Mouse (Mus musculus) hindbrain, postnatal 0 days (tissue): Measurements from ENCODE around the gene Ak9. TPM values are rescaled to one million over a fixed set of nuclear protein-coding genes. Genes with fewer than 3 reads are reported as not detected.

Experiments used
- ATAC-seq: fragments of 200-750 bp; cut with Nextera tagmentation; 2 replicates; pipeline ENCODE4 v1.8.0; 2017; ENCODE audit warnings: mild to moderate bottlenecking, moderate TSS enrichment, moderate library complexity
- DNase-seq: peaks from one replicate; pipeline ENCODE4 v3.0.0-alpha.2; 2015; ENCODE audit warnings: low spot score
- H3K27ac ChIP-seq: fragments of 300-500 bp; sonication (generic); 2 replicates; pipeline ENCODE4 v1.5.1; 2014; ENCODE audit warnings: mild to moderate bottlenecking
- H3K27me3 ChIP-seq: fragments of 300-500 bp; sonication (generic); 2 replicates; pipeline ENCODE4 v1.6.1; 2014; ENCODE audit warnings: low read length, mixed read lengths; ENCODE audit not compliant: insufficient read depth
- H3K36me3 ChIP-seq: fragments of 300-500 bp; sonication (generic); 2 replicates; pipeline ENCODE4 v1.6.1; 2014; ENCODE audit warnings: low read length, mixed read lengths; ENCODE audit not compliant: insufficient read depth
- H3K4me1 ChIP-seq: fragments of 300-500 bp; sonication (generic); 2 replicates; pipeline ENCODE4 v1.6.1; 2014; ENCODE audit warnings: antibody characterized with exemption, low read length, mixed read lengths; ENCODE audit not compliant: insufficient read depth
- H3K4me2 ChIP-seq: fragments of 300-500 bp; sonication (generic); 2 replicates; pipeline ENCODE4 v1.6.1; 2014; ENCODE audit warnings: low read depth, mild to moderate bottlenecking, low read length, moderate library complexity, mixed read lengths
- H3K4me3 ChIP-seq: fragments of 300-500 bp; sonication (generic); 2 replicates; pipeline ENCODE4 v1.5.1; 2014; ENCODE audit warnings: low read length
- H3K9ac ChIP-seq: fragments of 300-500 bp; sonication (generic); replicated peaks from 2 replicates; pipeline ENCODE4 v1.6.1; 2014; ENCODE audit warnings: mild to moderate bottlenecking, low read length, moderate library complexity, mixed read lengths
- H3K9me3 ChIP-seq: fragments of 300-500 bp; sonication (generic); 2 replicates; pipeline ENCODE4 v1.6.1; 2016; ENCODE audit warnings: low read length, mixed read lengths
- CTCF ChIP-seq: IDR thresholded peaks from 2 replicates; pipeline ENCODE4 v1.5.1; 2016; ENCODE audit warnings: antibody characterized with exemption, control low read depth, low read depth
- WGBS: fragments of 180-500 bp; shearing (Covaris S2); extraction: QIAGEN DNeasy Blood & Tissue Kit; methylation state at CpG from one replicate; pipeline ENCODE4 v1.1.7; 2014; 5-methylcytosine and 5-hydroxymethylcytosine counted together
- polyA plus RNA-seq: library from polyadenylated mRNA; unstranded; fragments of >200 nt; fragmentation: Nextera tagmentation; extraction: Ambion mirVana; gene quantifications from 2 replicates; pipeline ENCODE4 v1.2.1, GENCODE M21; 2015
- total RNA-seq: library from RNA; depleted of rRNA; stranded (reverse); fragments of >200 nt; gene quantifications from 2 replicates; pipeline ENCODE4 v1.2.3, GENCODE M21; 2014

Gene Ak9
- total and polyA plus RNA-seq, 2 experiments from 2014 or later, result 0.21 to 0.25 TPM

- H3K4me2 ChIP-seq, result peak within 1 kb of the TSS; percentile 76
- H3K27ac ChIP-seq, result peak within 1 kb of the TSS; percentile 83
- TF ChIP-seq CTCF, result no peak
- DNase-seq, result peak; percentile 98
- peaks cover 8% of the 10 kb centered on the region for H3K4me1 ChIP-seq
- 2% methylated on average over 49 of the region's 49 CpGs for WGBS
- ATAC-seq, result peak; percentile 98
- H3K4me3 ChIP-seq, result peak within 1 kb of the TSS; percentile 95
- peak within 1 kb of the TSS; percentile 84 for H3K9ac ChIP-seq
- H3K27me3 ChIP-seq, result no peaks in the 10 kb centered on the region
- no peaks in the 10 kb centered on the region for H3K9me3 ChIP-seq
- H3K36me3 ChIP-seq, result peaks cover 4% of the 10 kb centered on the region; the same call in 1 of the 2 replicates
Measured at GRCm38 (mm10) chr10:41450137-41450670, 146.4 kb downstream of the Ak9 start, which contains the start of gene Zbtb24. Gene Zbtb24 (plus strand): TSS chr10:41450383.

DNA sequence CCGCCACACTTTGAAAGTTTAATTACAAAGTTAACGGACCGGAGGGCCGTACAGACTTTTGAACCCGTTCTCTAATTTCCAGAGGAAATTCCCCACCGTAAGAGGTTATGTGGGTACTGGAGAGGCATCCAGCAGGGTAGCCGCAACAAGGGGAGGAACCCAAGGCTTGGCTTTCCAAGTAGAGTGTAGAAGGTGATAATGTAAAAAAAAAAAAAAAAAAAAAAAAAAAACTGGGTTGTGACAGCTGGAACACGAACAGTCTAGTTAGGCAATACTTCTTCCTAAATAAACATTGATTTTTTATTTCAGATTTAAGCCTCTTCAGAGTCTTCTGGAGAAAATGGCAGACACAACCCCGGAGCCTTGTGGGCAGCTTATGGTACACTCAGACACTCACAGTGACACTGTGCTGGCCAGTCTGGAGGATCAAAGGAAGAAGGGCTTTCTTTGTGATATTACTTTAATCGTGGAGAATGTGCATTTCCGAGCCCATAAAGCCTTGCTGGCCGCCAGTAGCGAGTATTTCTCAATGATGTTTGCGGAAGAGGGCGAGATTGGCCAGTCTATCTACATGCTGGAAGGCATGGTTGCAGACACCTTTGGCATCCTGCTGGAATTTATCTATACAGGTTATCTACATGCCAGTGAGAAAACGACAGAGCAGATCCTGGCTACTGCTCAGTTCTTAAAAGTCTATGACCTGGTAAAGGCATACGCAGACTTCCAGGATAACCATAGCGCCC is 147.2 kb downstream of the Ak9 start:
- Histone ChIP-seq H3K36me3 (peaks cover 12% of the 10 kb centered on the region; the same call in 1 of the 2 replicates), H3K27ac (peak overlapping the region; percentile 83; the same call in 1 of the 2 replicates)
- TF ChIP-seq CTCF, result no peak

GRCm38 (mm10) chr10:41451656-41452055 is 147.9 kb downstream of the Ak9 start:
- Histone ChIP-seq H3K9ac (no peak overlapping the region), H3K4me3 (no peak overlapping the region), H3K4me2 (no peak overlapping the region), H3K36me3 (peaks cover 19% of the 10 kb centered on the region; the same call in 1 of the 2 replicates), H3K4me1 (peaks cover 8% of the 10 kb centered on the region), H3K27me3 (no peaks in the 10 kb centered on the region), H3K27ac (no peak overlapping the region), H3K9me3 (no peaks in the 10 kb centered on the region)
- DNase-seq (no peak), ATAC-seq (no peak)
- 94% methylated on average over 9 of the region's 9 CpGs for WGBS
- no peak for TF ChIP-seq CTCF

More for the DNA sequence above, 147.2 kb downstream of the Ak9 start:
- no peaks in the 10 kb centered on the region for H3K27me3 ChIP-seq
- peaks cover 8% of the 10 kb centered on the region for H3K4me1 ChIP-seq
- WGBS, result 59% methylated on average over 18 of the region's 18 CpGs
- H3K9ac ChIP-seq, result peak overlapping the region; percentile 84
- ATAC-seq (peak; percentile 1; the same call in 1 of the 2 replicates), DNase-seq (no peak)
- H3K4me3 ChIP-seq, result peak overlapping the region; percentile 95
- peak overlapping the region; percentile 76 for H3K4me2 ChIP-seq
- H3K9me3 ChIP-seq, result no peaks in the 10 kb centered on the region

DNA sequence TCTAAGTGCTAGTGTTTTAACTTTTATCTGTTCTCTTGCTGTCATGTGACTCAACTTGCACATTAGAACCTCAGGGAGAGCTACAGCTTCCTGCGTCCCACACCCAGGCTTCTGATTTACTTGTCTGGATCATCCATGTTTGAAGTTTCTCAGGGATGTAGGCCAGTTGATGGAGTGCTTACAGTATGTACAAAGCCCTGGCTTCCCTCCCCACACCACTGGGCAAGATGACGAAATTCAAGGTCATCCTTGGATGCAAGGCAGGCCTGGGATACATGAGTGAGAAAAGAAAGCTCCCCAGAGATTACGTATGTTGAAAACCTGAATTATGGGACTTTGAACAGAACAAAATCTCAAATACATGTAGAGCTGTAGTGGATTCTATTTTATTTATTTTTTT is 149.0 kb downstream of the Ak9 start:
- DNase-seq (no peak), ATAC-seq (no peak)
- Histone ChIP-seq H3K4me2 (no peak overlapping the region), H3K4me3 (no peak overlapping the region), H3K27me3 (no peaks in the 10 kb centered on the region), H3K27ac (no peak overlapping the region), H3K4me1 (peaks cover 8% of the 10 kb centered on the region), H3K36me3 (peaks cover 20% of the 10 kb centered on the region; the same call in 1 of the 2 replicates), H3K9me3 (no peaks in the 10 kb centered on the region), H3K9ac (no peak overlapping the region)
- no peak for TF ChIP-seq CTCF
- 91% methylated on average over 3 of the region's 3 CpGs for WGBS

DNA sequence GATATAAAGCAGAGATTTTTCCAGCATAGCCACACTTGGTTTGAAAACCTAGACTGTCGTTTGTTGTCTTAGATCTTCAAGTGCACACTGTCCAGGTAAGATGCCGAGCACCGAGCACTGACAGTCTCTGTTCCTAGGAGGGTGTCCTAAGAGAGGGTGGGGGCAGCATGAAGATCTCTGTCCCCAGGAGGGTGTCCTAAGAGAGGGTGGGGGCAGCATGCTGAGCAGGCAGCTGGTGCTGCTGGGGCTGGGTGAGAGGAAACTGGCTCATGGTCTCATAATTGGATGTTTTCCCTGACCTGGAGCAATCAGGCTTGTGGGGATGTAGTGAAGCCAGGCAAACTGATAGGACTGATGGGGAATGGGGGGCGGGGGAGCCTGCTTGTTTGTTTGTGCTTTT is 156.2 kb downstream of the Ak9 start:
- Histone ChIP-seq H3K4me3 (no peak overlapping the region), H3K27ac (no peak overlapping the region), H3K4me1 (no peaks in the 10 kb centered on the region), H3K4me2 (no peak overlapping the region), H3K9ac (no peak overlapping the region), H3K27me3 (no peaks in the 10 kb centered on the region), H3K36me3 (peaks cover 24% of the 10 kb centered on the region; the same call in 1 of the 2 replicates), H3K9me3 (no peaks in the 10 kb centered on the region)
- ATAC-seq (no peak), DNase-seq (no peak)
- WGBS, result 84% methylated on average over 4 of the region's 4 CpGs
- no peak for TF ChIP-seq CTCF

GRCm38 (mm10) chr10:41460501-41460900 is 156.7 kb downstream of the Ak9 start:
- no peak for TF ChIP-seq CTCF
- no peaks in the 10 kb centered on the region for H3K27me3 ChIP-seq
- H3K27ac ChIP-seq, result no peak overlapping the region
- 31% methylated on average over 2 of the region's 2 CpGs for WGBS
- no peaks in the 10 kb centered on the region for H3K4me1 ChIP-seq
- H3K4me3 ChIP-seq, result no peak overlapping the region
- no peaks in the 10 kb centered on the region for H3K9me3 ChIP-seq
- no peak for ATAC-seq
- H3K36me3 ChIP-seq, result peaks cover 19% of the 10 kb centered on the region; the same call in 1 of the 2 replicates
- H3K4me2 ChIP-seq, result no peak overlapping the region
- no peak for DNase-seq
- H3K9ac ChIP-seq, result no peak overlapping the region
